ENCODE assay signal across 15 mouse cellular contexts in the genomic region with DNA sequence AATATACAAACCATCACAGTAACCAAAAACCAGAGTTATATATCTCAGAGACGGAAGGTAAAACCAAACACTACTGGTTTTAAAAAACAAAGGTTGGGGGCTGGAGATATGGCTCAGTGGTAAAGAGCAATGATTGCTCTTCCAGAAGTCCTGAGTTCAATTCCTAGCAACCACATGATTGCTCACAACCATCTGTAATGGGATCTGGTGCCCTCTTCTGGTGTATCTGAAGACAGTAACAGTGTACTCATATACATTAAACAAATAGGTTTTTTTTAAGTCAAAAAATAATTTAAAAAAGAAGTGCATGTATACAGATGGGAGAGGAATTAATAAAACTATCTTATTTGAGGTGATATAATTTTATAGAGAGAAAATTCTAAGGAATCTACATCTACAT.
"Had no signal": no experiment of that assay in that cellular context is flagged by ENCODE, and none has a peak within 500 bp of the region (broad histone marks: within the 10 kb centered on the region; RNA-seq: fewer than 3 reads in every experiment).

No protein-coding gene starts in this region.

- DNase-seq: kidney, adult 18-20 months; kidney, adult 9 months; kidney, postnatal 10 days; kidney, postnatal 36 days; left cerebral cortex, postnatal 4 days; lung, adult 2 months; lung, postnatal 14 days; lung, postnatal 4 days; midbrain, embryonic 14.5 days; thymus, adult 2 months; thymus, postnatal 14 days; thymus, postnatal 4 days had no signal

- H3K27me3 ChIP-seq: limb, embryonic 13.5 days; liver, embryonic 15.5 days had no signal

- H3K4me3 ChIP-seq: limb, embryonic 13.5 days; liver, embryonic 15.5 days had no signal

- H3K4me1 ChIP-seq: limb, embryonic 13.5 days; liver, embryonic 15.5 days had no signal

- H3K36me3 ChIP-seq: limb, embryonic 13.5 days; liver, embryonic 15.5 days had no signal

- H3K4me2 ChIP-seq: limb, embryonic 13.5 days; liver, embryonic 15.5 days; midbrain, embryonic 11.5 days had no signal

- H3K27ac ChIP-seq: limb, embryonic 13.5 days; liver, embryonic 15.5 days had no signal

- H3K9ac ChIP-seq: limb, embryonic 13.5 days; liver, embryonic 15.5 days had no signal

- H3K9me3 ChIP-seq: limb, embryonic 13.5 days; liver, embryonic 15.5 days had no signal
